Mouse (Mus musculus) lung, postnatal 0 days (tissue): ENCODE data around the gene Bcl9. TPM values are rescaled to one million over a fixed set of nuclear protein-coding genes. Genes with fewer than 3 reads are reported as not detected.

Experiments used
- ATAC-seq: fragments of 200-750 bp; cut with Nextera tagmentation; 2 replicates; pipeline ENCODE4 v1.8.0; 2017; ENCODE audit warnings: moderate library complexity
- DNase-seq: peaks from one replicate; pipeline ENCODE4 v3.0.0-alpha.2; 2016; ENCODE audit warnings: low spot score
- H3K27ac ChIP-seq: fragments of 300-500 bp; sonication (generic); 2 replicates; pipeline ENCODE4 v1.5.1; 2014; ENCODE audit warnings: antibody characterized with exemption, mild to moderate bottlenecking, low read length, mixed read lengths
- H3K27me3 ChIP-seq: fragments of 300-500 bp; sonication (generic); replicated peaks from 2 replicates; pipeline ENCODE4 v1.6.1; 2014; ENCODE audit warnings: low read length, mixed read lengths; ENCODE audit not compliant: insufficient read depth
- H3K36me3 ChIP-seq: fragments of 300-500 bp; sonication (generic); 2 replicates; pipeline ENCODE4 v1.6.1; 2014; ENCODE audit warnings: low read length, mixed read lengths; ENCODE audit not compliant: insufficient read depth
- H3K4me1 ChIP-seq: fragments of 300-500 bp; sonication (generic); 2 replicates; pipeline ENCODE4 v1.6.1; 2014; ENCODE audit warnings: antibody characterized with exemption, low read depth, low read length, mixed read lengths; ENCODE audit not compliant: insufficient read depth
- H3K4me2 ChIP-seq: fragments of 300-500 bp; sonication (generic); replicated peaks from 2 replicates; pipeline ENCODE4 v1.6.1; 2014; ENCODE audit warnings: low read depth, mild to moderate bottlenecking, low read length, moderate library complexity, mixed read lengths
- H3K4me3 ChIP-seq: fragments of 300-500 bp; sonication (generic); 2 replicates; pipeline ENCODE4 v1.5.1; 2014; ENCODE audit warnings: low read depth, low read length
- H3K9ac ChIP-seq: fragments of 300-500 bp; sonication (generic); replicated peaks from 2 replicates; pipeline ENCODE4 v1.6.1; 2014; ENCODE audit warnings: low read depth, mild to moderate bottlenecking
- H3K9me3 ChIP-seq: fragments of 300-500 bp; sonication (generic); 2 replicates; pipeline ENCODE4 v1.6.1; 2016; ENCODE audit warnings: low read length, mixed read lengths
- CTCF ChIP-seq: IDR thresholded peaks from 2 replicates; pipeline ENCODE4 v1.5.1; 2016; ENCODE audit warnings: antibody characterized with exemption, mild to moderate bottlenecking
- EP300 ChIP-seq: IDR thresholded peaks from 2 replicates; pipeline ENCODE4 v1.6.1; 2016; ENCODE audit warnings: antibody characterized with exemption, mild to moderate bottlenecking, control low read depth
- WGBS: fragments of 180-500 bp; shearing (Covaris S2); extraction: QIAGEN DNeasy Blood & Tissue Kit; methylation state at CpG from one replicate; pipeline ENCODE4 v1.1.7; 2014; 5-methylcytosine and 5-hydroxymethylcytosine counted together
- polyA plus RNA-seq: library from polyadenylated mRNA; unstranded; fragments of >200 nt; fragmentation: Nextera tagmentation; extraction: Ambion mirVana; gene quantifications from 2 replicates; pipeline ENCODE4 v1.2.1, GENCODE M21; 2015

The Bcl9 gene
- polyA plus RNA-seq, 1 experiment from 2014 or later: 27.1 TPM

DNA sequence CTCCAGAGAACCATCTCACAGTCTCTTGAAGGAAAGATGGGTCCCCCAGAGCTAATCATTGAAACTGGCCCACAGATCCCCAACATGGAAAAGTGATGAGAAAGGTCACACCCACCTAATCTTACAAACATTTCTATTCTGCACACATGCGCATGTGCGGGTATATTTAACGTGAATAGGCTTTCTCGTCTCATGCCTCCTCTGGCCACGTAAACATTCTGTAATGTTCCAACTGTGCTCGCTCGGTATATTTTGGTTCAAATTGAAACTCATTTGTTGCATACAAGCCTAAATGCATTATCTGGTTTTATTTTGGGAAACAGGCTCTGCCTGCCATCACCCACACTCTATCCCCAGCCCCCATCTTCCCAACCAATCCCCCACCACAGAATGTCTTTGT is 16.3 kb downstream of the Bcl9 start:
- TF ChIP-seq CTCF: no peak
- no peak for TF ChIP-seq EP300
- Histone ChIP-seq H3K27me3 (no peaks in the 10 kb centered on the region), H3K27ac (no peak overlapping the region), H3K36me3 (no peaks in the 10 kb centered on the region), H3K4me1 (no peaks in the 10 kb centered on the region), H3K4me3 (no peak overlapping the region), H3K9me3 (no peaks in the 10 kb centered on the region), H3K9ac (no peak overlapping the region), H3K4me2 (no peak overlapping the region)
- 93% methylated on average over 7 of the region's 7 CpGs for WGBS
- DNase-seq (no peak), ATAC-seq (no peak)

DNA sequence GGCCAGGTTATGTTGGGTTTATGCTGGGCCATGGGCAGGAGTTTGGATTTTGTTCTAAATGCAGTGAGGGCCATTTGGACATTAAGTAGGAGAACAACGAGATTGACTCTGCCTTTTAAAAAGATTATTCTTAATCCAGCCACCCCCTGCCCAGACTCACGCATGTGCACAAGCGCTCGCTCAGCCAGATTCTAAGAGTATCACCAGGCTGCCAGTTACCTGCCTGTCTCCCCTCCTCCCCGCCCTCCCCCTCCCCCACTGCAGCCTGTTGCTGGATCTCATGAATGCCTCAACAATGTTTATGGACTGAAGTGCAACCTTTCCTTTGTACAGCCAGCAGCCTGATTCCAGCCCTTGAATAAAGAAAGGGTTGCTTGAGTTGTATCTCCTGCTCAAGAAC is 22.0 kb downstream of the Bcl9 start:
- WGBS: 56% methylated on average over 5 of the region's 5 CpGs
- TF ChIP-seq CTCF (no peak), EP300 (no peak)
- ATAC-seq (peak; percentile 38; the same call in 1 of the 2 replicates), DNase-seq (no peak)
- no peak overlapping the region for H3K4me3 ChIP-seq
- no peak overlapping the region for H3K9ac ChIP-seq
- H3K4me1 ChIP-seq: no peaks in the 10 kb centered on the region
- 0 out of 2 replicates have a peak overlapping the region, but pooled peaks have one; percentile 1 for H3K4me2 ChIP-seq
- H3K36me3 ChIP-seq: no peaks in the 10 kb centered on the region
- H3K27ac ChIP-seq: no peak overlapping the region
- H3K27me3 ChIP-seq: no peaks in the 10 kb centered on the region
- no peaks in the 10 kb centered on the region for H3K9me3 ChIP-seq

DNA sequence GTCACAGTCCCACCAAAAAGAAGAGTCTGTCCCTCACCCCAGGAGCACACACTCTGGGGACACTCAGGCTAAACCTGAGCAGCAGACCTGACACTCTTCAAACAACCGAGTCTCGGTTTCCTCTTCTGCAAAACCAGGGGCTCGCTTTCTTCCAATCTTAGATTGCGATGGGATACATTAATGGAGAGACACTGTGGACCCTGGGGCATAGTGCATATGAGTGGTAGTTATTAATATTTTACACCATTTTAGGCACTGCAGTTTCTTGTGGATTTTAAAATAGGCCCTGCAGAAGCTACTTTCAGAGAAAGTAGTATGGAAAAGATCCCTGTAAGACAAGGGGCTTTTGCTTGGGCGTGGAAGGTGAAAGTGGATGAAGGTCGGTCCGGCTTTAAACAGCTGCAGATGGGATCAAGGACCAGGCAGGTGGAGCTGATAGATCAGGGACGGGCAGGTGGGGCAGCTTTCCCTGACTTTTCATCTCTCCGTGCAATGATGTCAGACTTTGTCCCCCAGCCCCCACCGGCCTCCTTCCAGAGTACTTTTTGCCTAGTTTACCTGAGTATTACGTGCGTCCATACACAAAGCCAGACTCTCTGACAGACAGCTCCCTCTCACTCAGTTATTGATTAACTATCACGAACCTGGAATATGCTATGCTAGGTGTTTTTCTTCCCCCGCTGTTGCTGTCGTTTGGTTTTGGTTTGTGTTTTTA is 23.0 kb downstream of the Bcl9 start:
- ATAC-seq (no peak), DNase-seq (no peak)
- WGBS: 72% methylated on average over 15 of the region's 15 CpGs
- H3K36me3 ChIP-seq: no peaks in the 10 kb centered on the region
- no peaks in the 10 kb centered on the region for H3K4me1 ChIP-seq
- no peak overlapping the region for H3K9ac ChIP-seq
- H3K9me3 ChIP-seq: no peaks in the 10 kb centered on the region
- no peaks in the 10 kb centered on the region for H3K27me3 ChIP-seq
- H3K4me2 ChIP-seq: no peak overlapping the region
- H3K27ac ChIP-seq: no peak overlapping the region
- TF ChIP-seq EP300: no peak
- no peak for TF ChIP-seq CTCF
- H3K4me3 ChIP-seq: no peak overlapping the region

DNA sequence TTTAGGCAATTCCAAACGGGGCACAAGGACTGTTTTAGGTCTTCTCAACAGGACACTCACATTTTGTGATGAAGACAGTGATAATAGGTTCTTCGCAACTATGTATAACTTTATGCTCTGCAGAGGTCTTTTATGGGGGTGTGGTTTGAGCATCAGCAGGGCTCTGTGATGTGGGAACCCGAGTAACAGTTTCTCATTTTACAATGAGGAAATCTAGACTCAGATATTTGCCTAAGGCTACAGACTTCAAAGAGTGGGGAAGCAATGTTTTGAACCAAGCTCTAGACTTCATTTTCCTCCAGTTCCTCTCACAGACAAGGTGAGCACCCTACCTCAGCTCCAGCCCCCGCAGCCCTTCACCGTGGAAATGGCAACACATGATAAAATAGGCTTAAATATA is 23.8 kb downstream of the Bcl9 start:
- 75% methylated on average over 5 of the region's 5 CpGs for WGBS

DNA sequence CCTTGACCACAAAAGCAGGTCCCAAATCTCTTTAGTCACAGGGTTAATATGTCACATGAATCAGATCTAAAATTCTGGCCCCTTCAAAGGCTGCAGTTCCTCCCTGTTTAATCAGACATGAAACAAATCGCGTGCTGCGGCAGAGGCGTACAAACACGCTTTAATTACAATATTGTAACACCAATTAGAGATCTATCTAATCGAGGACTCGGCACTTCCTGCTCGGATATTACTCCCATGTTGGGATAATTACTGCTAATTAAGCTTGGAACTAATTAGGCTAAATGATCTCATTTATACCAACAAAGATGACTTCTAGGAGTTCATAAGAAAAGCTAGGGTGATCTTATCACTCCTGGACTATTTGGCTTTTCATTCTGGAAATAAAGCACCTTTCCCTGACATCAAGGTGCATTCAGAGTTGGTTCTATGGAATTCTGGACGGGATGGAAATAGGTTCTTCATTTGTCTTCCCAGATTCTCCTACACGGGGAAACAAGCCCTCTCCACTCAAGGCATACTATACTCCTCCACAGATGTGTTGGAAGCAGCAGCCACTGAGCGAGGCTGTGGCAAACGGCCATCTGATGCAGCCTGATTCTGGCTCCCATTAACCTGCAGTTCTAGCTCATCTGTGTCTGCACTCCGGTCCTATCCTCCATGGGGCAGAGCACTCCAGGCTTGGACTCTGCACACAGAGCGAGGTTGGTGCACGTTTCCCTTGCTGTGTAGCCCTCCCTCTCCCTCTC is 31.9 kb downstream of the Bcl9 start:
- no peak for TF ChIP-seq EP300
- no peak for TF ChIP-seq CTCF
- Histone ChIP-seq H3K27ac (no peak overlapping the region), H3K36me3 (no peaks in the 10 kb centered on the region), H3K4me2 (no peak overlapping the region), H3K9ac (no peak overlapping the region), H3K9me3 (no peaks in the 10 kb centered on the region), H3K4me3 (no peak overlapping the region), H3K4me1 (no peaks in the 10 kb centered on the region), H3K27me3 (no peaks in the 10 kb centered on the region)
- DNase-seq (no peak), ATAC-seq (no peak)
- WGBS: 87% methylated on average over 15 of the region's 15 CpGs

More for the DNA sequence above, 23.8 kb downstream of the Bcl9 start:
- no peak for ATAC-seq
- H3K27ac ChIP-seq: no peak overlapping the region
- no peak overlapping the region for H3K4me2 ChIP-seq
- H3K9me3 ChIP-seq: no peaks in the 10 kb centered on the region
- no peaks in the 10 kb centered on the region for H3K27me3 ChIP-seq
- H3K36me3 ChIP-seq: no peaks in the 10 kb centered on the region
- H3K4me3 ChIP-seq: no peak overlapping the region
- H3K9ac ChIP-seq: no peak overlapping the region
- TF ChIP-seq EP300: no peak
- TF ChIP-seq CTCF: no peak
- H3K4me1 ChIP-seq: no peaks in the 10 kb centered on the region
- no peak for DNase-seq

DNA sequence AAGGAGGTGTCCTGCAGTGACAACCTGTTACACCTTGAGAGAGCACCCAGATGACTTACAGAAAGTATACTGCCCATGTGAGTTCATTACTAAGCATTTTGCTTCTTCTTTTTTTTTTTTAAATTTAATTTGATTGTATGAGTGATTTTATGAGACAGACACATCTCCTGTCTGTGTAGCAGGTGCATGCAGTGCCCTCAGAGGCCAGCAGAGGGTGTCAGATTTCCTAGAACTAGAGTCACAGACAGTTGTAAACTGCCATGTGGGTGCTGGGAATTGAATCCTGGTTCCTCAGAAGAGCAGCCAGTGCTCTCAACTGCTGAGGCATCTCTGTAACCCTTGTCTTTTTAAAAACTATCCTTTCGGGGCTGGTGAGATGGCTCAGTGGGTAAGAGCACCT is 35.5 kb downstream of the Bcl9 start:
- no peak for ATAC-seq
- Histone ChIP-seq H3K27me3 (no peaks in the 10 kb centered on the region), H3K4me2 (no peak overlapping the region), H3K9me3 (no peaks in the 10 kb centered on the region), H3K4me1 (no peaks in the 10 kb centered on the region), H3K27ac (no peak overlapping the region), H3K4me3 (no peak overlapping the region), H3K36me3 (no peaks in the 10 kb centered on the region), H3K9ac (no peak overlapping the region)
- no peak for DNase-seq
- 96% methylated on average over 1 of the region's 1 CpGs for WGBS
- TF ChIP-seq CTCF: peak; percentile 17; the same call in 1 of the 2 replicates
- no peak for TF ChIP-seq EP300
